Mouse (Mus musculus) lung, postnatal 0 days (tissue): ENCODE results near the gene Atp6v1g1.

Source experiments
- CTCF ChIP-seq: IDR thresholded peaks from 2 replicates; pipeline ENCODE4 v1.5.1; 2016; ENCODE audit warnings: antibody characterized with exemption, mild to moderate bottlenecking
- EP300 ChIP-seq: IDR thresholded peaks from 2 replicates; pipeline ENCODE4 v1.6.1; 2016; ENCODE audit warnings: antibody characterized with exemption, mild to moderate bottlenecking, control low read depth

- no peak for TF ChIP-seq CTCF
- TF ChIP-seq EP300 = no peak
Measured at GRCm38 (mm10) chr4:63494967-63495914, 49.3 kb upstream of the Atp6v1g1 start.
